Mouse (Mus musculus) limb, embryonic 11.5 days (tissue): ENCODE data around the gene Ctrc. TPM values are rescaled to one million over a fixed set of nuclear protein-coding genes. Genes with fewer than 3 reads are reported as not detected.
"Not testable (repeated sequence)": the region's sequence is repeated elsewhere in the genome, so short reads cannot be mapped to it uniquely, and the experiment has no call there.

Experiments
- ATAC-seq: fragments of 200-750 bp; cut with Nextera tagmentation; 2 replicates; pipeline ENCODE4 v1.8.0; 2017; ENCODE audit warnings: low read depth; ENCODE audit not compliant: insufficient number of reproducible peaks, low FRiP score, low TSS enrichment
- DNase-seq: peaks from one replicate; pipeline ENCODE4 v3.0.0-alpha.2; 2015; ENCODE audit warnings: low spot score
- H3K27ac ChIP-seq: fragments of 300-500 bp; sonication (generic); replicated peaks from 2 replicates; pipeline ENCODE4 v1.5.1; 2014; ENCODE audit warnings: low read depth, mild to moderate bottlenecking, low read length
- H3K27me3 ChIP-seq: fragments of 300-500 bp; sonication (generic); 2 replicates; pipeline ENCODE4 v1.6.1; 2014; ENCODE audit warnings: mild to moderate bottlenecking, low read length, mixed read lengths; ENCODE audit not compliant: control insufficient read depth, insufficient read depth
- H3K36me3 ChIP-seq: fragments of 300-500 bp; sonication (generic); 2 replicates; pipeline ENCODE4 v1.6.1; 2014; ENCODE audit warnings: mild to moderate bottlenecking, low read length, moderate library complexity, mixed read lengths; ENCODE audit not compliant: control insufficient read depth, insufficient read depth
- H3K4me1 ChIP-seq: fragments of 300-500 bp; sonication (generic); 2 replicates; pipeline ENCODE4 v1.6.1; 2014; ENCODE audit warnings: low read length, mixed read lengths; ENCODE audit not compliant: control insufficient read depth, insufficient read depth
- H3K4me2 ChIP-seq: fragments of 300-500 bp; sonication (generic); 2 replicates; pipeline ENCODE4 v1.6.1; 2014; ENCODE audit warnings: low read depth, mild to moderate bottlenecking, moderate library complexity; ENCODE audit not compliant: severe bottlenecking
- H3K4me3 ChIP-seq: fragments of 300-500 bp; sonication (generic); 2 replicates; pipeline ENCODE4 v1.5.1; 2014; ENCODE audit warnings: low read depth, low read length
- H3K9ac ChIP-seq: fragments of 300-500 bp; sonication (generic); 2 replicates; pipeline ENCODE4 v1.6.1; 2014; ENCODE audit warnings: mild to moderate bottlenecking, low read length
- H3K9me3 ChIP-seq: fragments of 300-500 bp; sonication (generic); 2 replicates; pipeline ENCODE4 v1.6.1; 2016; ENCODE audit warnings: low read length; ENCODE audit not compliant: control insufficient read depth
- WGBS: fragments of 180-500 bp; shearing (Covaris S2); extraction: QIAGEN DNeasy Blood & Tissue Kit; methylation state at CpG from one replicate; pipeline ENCODE4 v1.1.7; 2014; 5-methylcytosine and 5-hydroxymethylcytosine counted together
- polyA plus RNA-seq: library from polyadenylated mRNA; unstranded; fragments of >200 nt; fragmentation: Nextera tagmentation; extraction: Ambion mirVana; gene quantifications from 2 replicates; pipeline ENCODE4 v1.2.1, GENCODE M21; 2014

The Ctrc gene
- polyA plus RNA-seq, 1 experiment from 2014 or later = not detected

DNA sequence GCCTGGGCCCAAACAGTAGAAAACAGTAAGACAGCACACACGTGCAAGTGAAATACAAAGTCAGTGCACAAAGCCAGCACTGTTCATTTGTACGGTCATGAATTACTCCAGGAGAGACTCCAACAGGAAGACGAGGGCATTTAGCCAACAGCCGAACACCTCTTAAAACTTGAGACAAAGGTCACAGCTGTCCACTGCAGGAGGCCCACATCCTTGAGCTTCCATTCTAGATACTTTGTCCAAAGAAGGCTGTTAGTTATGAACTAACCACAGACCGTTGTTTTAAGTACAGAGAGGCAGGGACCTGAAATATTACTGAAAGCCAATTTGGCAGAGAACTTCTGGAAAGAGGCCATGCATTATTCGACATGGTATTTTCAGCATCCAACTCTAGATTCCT, 59.1 kb downstream of the Ctrc start:
- Histone ChIP-seq H3K4me2 (no peak overlapping the region), H3K9me3 (no peaks in the 10 kb centered on the region), H3K36me3 (peaks cover 8% of the 10 kb centered on the region), H3K27me3 (no peaks in the 10 kb centered on the region), H3K9ac (no peak overlapping the region), H3K27ac (no peak overlapping the region), H3K4me1 (peaks cover 2% of the 10 kb centered on the region; the same call in 1 of the 2 replicates), H3K4me3 (no peak overlapping the region)
- ATAC-seq (no peak), DNase-seq (no peak)
- WGBS = 69% methylated on average over 6 of the region's 6 CpGs

DNA sequence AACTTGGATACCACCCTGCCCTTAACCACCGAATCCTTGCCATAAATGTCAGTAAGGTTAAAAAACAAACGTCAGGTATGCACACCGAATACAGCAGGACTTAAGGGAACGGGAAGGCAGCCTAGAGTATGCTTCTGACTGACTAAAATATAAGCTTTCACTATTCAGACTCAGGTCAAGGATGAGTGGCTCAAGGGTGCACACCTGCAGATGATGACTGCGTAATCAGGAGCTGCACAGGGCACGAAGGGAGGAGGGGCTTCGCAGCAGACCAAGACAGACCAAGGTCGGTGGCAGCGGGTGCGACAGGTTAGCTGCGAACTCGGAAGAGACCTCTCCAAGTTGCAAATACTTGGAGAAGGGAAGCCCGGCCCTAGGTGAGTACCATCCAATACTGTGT, 60.0 kb downstream of the Ctrc start:
- Histone ChIP-seq H3K9ac (no peak overlapping the region), H3K36me3 (peaks cover 8% of the 10 kb centered on the region), H3K4me1 (peaks cover 2% of the 10 kb centered on the region; the same call in 1 of the 2 replicates), H3K9me3 (no peaks in the 10 kb centered on the region), H3K27me3 (no peaks in the 10 kb centered on the region), H3K4me3 (no peak overlapping the region), H3K4me2 (no peak overlapping the region), H3K27ac (no peak overlapping the region; the same call in 1 of the 2 replicates)
- WGBS = 89% methylated on average over 13 of the region's 13 CpGs
- ATAC-seq (no peak), DNase-seq (no peak)

DNA sequence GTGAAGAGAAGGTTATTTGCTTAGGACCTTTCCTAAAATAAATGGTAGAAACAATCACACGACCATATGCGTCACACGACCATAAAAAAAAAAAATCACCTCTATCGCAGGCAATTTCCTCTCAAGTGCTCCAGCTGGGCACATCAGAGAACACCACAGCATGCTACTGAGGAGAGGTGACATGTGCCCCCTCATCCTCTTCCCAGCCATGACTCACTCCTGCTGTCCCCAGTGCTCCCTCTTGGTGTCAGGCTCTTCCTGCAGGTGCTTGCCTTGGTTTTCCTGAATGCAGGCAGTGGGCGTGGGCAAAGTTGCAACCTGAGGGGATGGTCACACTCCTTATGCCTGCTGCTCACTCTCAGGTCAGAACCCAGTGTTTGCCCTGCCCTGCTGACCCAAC, 61.3 kb downstream of the Ctrc start:
- DNase-seq (no peak), ATAC-seq (no peak)
- Histone ChIP-seq H3K4me1 (peaks cover under 1% of the 10 kb centered on the region; the same call in 1 of the 2 replicates), H3K9me3 (no peaks in the 10 kb centered on the region), H3K27me3 (no peaks in the 10 kb centered on the region), H3K27ac (no peak overlapping the region), H3K9ac (no peak overlapping the region), H3K36me3 (peaks cover 11% of the 10 kb centered on the region), H3K4me2 (no peak overlapping the region), H3K4me3 (no peak overlapping the region)
- 83% methylated on average over 5 of the region's 5 CpGs for WGBS

DNA sequence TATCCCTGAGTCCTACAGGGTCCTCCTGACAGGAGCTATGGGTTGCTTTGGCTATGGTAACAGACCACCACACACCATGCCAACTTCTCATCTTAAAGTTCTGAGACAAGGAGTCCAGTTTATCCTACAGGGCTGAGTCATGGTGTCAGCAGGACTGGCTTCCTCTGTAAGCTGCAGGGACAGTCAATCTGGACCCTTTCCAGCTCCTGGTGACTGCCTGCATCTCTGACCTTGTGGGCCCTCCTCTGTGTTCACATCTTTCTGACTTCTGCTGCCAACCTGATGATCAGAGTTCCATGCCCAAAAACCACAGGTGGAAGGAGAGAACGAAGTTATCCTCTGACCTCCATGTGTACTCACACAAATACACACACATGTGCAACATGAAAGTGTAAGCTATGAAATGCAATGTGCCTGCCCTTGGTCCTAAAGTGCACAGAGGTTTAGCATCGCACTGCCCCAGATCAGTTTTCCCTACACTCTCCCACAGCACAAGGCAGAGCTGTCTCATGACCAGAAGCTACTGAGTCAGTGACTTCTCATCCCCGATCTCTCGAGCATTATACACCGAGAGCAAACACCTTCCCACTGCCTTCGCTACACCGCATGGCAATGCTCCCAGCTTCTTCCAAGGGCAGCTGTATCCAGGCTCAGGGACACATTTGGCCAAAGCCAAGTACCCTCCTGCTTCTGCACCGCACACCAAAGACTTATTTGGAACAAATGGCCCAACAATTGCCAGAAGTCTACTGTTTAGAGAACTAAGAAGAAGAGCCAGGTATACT, 64.8 kb downstream of the Ctrc start:
- H3K4me3 ChIP-seq = no peak overlapping the region

GRCm38 (mm10) chr4:141779828-141780227, 66.3 kb downstream of the Ctrc start:
- Histone ChIP-seq H3K27me3 (no peaks in the 10 kb centered on the region), H3K9ac (no peak overlapping the region), H3K4me3 (no peak overlapping the region), H3K36me3 (peaks cover 22% of the 10 kb centered on the region), H3K4me1 (no peaks in the 10 kb centered on the region), H3K27ac (no peak overlapping the region), H3K4me2 (no peak overlapping the region), H3K9me3 (no peaks in the 10 kb centered on the region)
- ATAC-seq (no peak), DNase-seq (no peak)
- WGBS = 86% methylated on average over 8 of the region's 8 CpGs

More for the DNA sequence above, 64.8 kb downstream of the Ctrc start:
- Histone ChIP-seq H3K9me3 (no peaks in the 10 kb centered on the region), H3K4me2 (no peak overlapping the region), H3K27ac (no peak overlapping the region), H3K27me3 (no peaks in the 10 kb centered on the region), H3K36me3 (peaks cover 16% of the 10 kb centered on the region), H3K9ac (no peak overlapping the region), H3K4me1 (no peaks in the 10 kb centered on the region)
- no peak for ATAC-seq
- no peak for DNase-seq
- 96% methylated on average over 8 of the region's 8 CpGs for WGBS

GRCm38 (mm10) chr4:141773019-141773418, 73.1 kb downstream of the Ctrc start:
- ATAC-seq, H3K27me3 ChIP-seq, H3K9ac ChIP-seq, H3K4me2 ChIP-seq, H3K4me1 ChIP-seq, H3K9me3 ChIP-seq, H3K4me3 ChIP-seq, H3K27ac ChIP-seq, DNase-seq: not testable (repeated sequence)
- peaks cover 36% of the 10 kb centered on the region; the same call in 1 of the 2 replicates for H3K36me3 ChIP-seq
- 82% methylated on average over 4 of the region's 4 CpGs for WGBS

DNA sequence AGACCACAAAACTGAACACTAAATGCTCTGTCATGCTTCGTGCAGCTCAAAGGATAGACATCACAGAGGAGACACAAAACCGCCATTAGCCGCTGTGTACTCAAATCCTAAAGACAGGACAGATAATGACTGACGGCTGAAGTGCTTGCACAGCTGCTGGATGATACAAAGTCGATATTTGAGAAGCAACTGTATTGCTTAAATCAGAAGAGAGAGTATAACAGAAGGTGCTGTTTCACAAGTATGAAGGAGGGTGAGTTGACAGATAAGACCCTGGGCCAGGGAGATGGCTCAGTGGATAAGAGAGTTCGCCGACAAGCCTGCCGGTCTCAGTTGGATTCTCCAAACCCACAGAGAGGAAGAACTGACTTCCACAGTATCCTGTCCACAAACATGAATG, 74.3 kb downstream of the Ctrc start:
- H3K36me3 ChIP-seq = peaks cover 35% of the 10 kb centered on the region; the same call in 1 of the 2 replicates
- DNase-seq (no peak), ATAC-seq (no peak)
- H3K27me3 ChIP-seq = no peaks in the 10 kb centered on the region
- no peaks in the 10 kb centered on the region for H3K4me1 ChIP-seq
- H3K4me2 ChIP-seq = no peak overlapping the region
- H3K27ac ChIP-seq = no peak overlapping the region
- no peak overlapping the region for H3K9ac ChIP-seq
- no peaks in the 10 kb centered on the region for H3K9me3 ChIP-seq
- H3K4me3 ChIP-seq = no peak overlapping the region
- WGBS = 94% methylated on average over 8 of the region's 8 CpGs

GRCm38 (mm10) chr4:141769501-141770160, 76.5 kb downstream of the Ctrc start:
- no peak overlapping the region for H3K27ac ChIP-seq
- no peak overlapping the region for H3K4me3 ChIP-seq
- no peak for ATAC-seq
- peaks cover 30% of the 10 kb centered on the region; the same call in 1 of the 2 replicates for H3K36me3 ChIP-seq
- no peaks in the 10 kb centered on the region for H3K9me3 ChIP-seq
- DNase-seq = no peak
- 93% methylated on average over 8 of the region's 8 CpGs for WGBS
- H3K27me3 ChIP-seq = no peaks in the 10 kb centered on the region
- no peak overlapping the region for H3K9ac ChIP-seq
- no peaks in the 10 kb centered on the region for H3K4me1 ChIP-seq
- no peak overlapping the region for H3K4me2 ChIP-seq
